Mouse (Mus musculus) kidney, postnatal 36 days (tissue): ENCODE measurements around the gene Slc26a11.

Experiments
- DNase-seq, 2 experiments: peaks; one replicate each; pipeline ENCODE4 v3.0.0; 2021 to 2022; ENCODE audit warnings: mixed read lengths in 2 of 2

Slc26a11 gene

DNA sequence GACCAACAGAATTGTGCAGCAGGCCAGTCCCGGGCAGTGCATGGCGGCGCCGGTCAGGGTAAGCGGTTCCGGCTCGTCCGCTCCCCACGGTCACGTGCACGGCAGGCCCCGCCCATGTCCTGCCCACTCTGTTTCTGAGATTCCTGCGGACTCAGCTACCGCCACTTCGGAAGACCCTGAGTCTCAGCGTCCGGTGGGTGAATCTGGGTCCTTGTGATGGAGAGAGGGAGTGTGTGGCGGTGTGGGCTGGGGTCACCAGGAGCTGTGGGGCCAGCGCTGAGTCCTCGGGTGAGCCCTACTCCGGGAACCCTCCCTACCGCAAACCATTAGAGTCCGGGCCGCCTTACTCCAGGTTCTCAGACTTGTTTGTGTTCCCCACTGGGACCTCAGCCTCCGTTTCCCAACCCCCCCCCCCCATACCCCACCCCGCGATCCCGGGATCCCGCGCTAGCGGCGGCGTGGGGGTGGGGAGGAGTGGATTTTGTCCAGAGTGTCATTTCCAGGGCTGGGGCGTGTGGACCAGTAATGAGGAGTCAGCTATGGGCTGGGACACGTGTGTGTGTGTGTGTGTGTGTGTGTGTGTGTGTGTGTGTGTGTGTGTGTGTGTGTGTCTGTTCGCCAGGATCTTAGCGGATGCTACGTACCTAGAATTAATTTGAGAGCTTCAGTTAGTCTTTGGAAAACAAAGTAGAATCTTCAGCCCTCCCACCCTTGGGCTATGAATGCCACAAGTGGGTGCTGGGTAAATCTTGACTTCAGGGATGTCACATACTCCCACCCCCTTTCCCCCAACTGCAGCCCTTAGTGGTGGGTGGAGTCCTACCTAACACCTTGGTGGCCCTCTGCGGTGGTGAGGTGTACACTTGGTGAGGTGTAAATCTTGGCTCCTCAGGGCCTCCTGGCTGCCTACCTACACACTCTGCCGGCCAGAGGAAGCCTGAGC is at the start of gene Slc26a11, which contains the start of gene Sgsh:
TSS of gene Slc26a11 (plus strand) at position 115 of the 943 bp plus-strand sequence.
TSS of gene Sgsh (minus strand) at position 94 of the 943 bp plus-strand sequence.
- DNase-seq = peak; percentile 94 to 98

DNA sequence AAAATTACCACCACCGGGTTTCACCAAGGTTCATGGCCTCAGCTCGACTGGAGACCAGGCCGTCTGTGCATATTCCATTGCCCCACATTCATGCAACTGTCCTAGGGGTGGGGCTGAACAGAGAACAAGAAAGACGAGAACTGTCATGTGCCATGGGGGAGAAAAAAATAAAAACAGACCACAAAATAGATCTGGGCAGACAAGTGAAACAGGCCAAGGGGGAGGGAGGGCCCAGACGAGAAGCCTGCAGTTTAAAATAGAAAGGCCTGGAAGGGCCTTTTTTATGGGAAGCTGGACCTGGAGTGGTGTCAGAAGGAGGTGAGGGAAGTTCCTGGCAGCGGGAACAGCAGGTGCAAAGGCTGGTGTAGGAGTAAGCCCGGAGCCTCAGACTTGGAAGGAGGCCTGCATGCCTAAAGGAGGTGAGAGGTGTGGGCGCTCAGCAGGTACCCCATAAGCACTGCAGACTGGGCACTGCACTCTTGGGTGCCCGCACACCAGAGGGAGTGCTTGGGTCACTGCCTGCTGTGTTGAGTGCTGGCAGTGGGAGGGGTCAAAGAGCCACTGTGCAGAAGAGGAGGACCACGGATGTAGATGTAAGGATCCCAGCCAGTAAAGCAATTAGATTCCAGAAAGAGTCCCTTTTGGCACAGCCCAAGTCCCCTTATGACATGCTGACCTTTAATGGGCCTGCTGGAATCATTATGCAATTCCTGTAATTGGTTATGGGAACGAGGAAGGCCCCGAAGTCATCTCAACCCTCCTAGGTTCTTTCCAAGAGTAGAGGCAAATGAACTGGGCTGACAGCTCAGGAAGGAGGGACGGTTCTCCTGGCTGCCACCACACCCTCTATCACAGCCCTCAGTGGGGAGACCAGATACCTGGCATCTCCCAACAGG is 48.3 kb upstream of the Slc26a11 start:
- peak; percentile 24 to 30 for DNase-seq

DNA sequence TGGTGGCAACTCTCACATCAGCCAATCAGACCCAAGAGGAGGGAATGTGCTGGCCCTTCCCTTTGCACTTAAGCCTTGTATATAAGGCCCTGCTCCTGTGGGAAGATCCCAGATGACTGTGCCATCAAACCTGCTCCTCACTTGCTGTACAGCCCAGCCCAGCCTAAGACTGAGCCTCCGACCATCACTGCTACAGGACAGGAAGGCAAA is 47.8 kb upstream of the Slc26a11 start, which contains the start of gene Card14:
TSS of gene Card14 (plus strand) at position 111 of the 210 bp plus-strand sequence.
- DNase-seq = no peak

- DNase-seq = no peak
These were observed 47.4 kb upstream of the Slc26a11 start for GRCm38 (mm10) chr11:119307916-119308315.

GRCm38 (mm10) chr11:119310621-119311020 is 44.7 kb upstream of the Slc26a11 start:
- no peak for DNase-seq

- peak; percentile 75 to 79 for DNase-seq
These were observed 41.0 kb upstream of the Slc26a11 start for GRCm38 (mm10) chr11:119314252-119314936.

GRCm38 (mm10) chr11:119316720-119317119 is 38.6 kb upstream of the Slc26a11 start:
- DNase-seq = no peak

- DNase-seq = no peak
These were observed 32.8 kb upstream of the Slc26a11 start for GRCm38 (mm10) chr11:119322521-119322920.

DNA sequence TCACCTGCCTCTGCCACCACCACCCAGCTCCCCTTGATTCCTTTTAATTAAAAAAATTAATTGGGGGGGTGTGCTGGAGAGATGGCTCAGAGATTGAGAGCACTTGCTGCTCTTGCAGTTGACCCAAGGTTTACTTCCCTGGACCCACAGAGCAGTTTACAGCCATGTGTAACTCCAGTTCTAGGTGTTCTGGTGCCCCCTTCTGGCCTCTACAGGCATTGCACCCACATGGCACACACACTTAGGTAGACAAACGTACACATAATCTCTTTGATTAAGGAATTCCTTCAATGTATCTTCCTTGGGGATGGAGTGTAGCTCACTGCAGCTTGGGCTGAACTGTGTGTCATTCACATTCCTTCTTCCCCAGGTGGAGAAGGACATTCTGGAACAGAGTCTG is 30.3 kb upstream of the Slc26a11 start:
- DNase-seq = peak in 1 of 2 experiments; percentile 29

GRCm38 (mm10) chr11:119330592-119330991 is 24.8 kb upstream of the Slc26a11 start:
- DNase-seq = no peak

- no peak for DNase-seq
These were observed 23.4 kb upstream of the Slc26a11 start for GRCm38 (mm10) chr11:119331970-119332369.

DNA sequence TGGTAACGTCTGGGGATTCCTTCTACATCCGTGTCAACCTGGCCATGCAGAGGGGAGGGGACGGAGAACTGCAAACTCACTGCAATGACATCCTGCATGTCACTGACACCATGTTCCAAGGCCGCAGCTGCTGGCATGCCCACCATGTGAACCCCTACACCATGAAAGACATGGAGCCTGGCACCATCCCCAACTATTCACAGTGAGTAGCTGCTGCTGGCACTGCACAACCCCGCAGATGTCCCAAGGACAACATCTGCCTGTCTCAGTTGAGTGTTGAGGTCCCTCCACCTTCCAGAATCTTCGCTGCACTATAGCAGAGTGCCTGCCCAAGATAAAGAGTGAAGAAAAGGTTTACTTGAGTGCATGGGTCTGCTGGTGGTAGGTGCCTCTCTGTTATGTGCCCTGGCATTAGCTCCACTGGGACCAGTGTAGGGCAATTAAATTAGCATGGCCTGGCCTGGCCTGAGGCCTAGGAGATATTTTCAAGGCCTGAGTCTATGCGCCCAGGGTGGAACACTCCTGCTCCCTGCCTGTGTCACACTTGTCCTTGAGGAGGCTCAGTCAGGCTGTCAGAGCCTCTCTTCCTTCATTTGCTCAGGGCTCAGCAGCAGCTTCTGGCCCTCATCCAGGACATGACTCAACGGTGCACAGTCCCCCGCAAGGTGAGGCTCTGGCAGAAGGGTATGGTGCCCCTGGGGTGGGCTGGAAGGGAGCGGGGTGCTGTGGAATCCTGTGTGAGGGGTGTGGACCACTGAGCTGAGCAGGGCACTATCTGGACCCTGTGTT is 16.9 kb upstream of the Slc26a11 start:
- DNase-seq = no peak

DNA sequence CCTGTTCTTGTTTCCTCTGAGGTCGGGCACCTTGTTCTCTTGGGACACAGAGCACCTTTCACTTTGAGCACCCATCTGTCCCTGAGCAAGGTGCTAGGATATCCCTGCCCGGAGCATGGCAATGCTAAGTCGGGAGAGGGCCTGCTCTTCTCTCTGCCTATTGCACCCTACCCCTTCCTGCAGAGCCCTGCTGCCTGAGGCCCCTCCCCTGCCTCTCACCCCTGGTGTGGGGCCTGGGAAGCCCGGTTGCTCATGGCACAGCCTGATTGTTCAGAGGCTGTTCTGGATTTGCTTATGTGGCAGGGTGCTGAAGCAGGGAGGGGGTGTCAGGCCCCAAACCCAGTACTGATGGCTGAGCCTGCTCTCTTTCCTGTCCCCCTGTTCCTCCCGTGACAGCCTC is 16.2 kb upstream of the Slc26a11 start:
- DNase-seq = no peak

- DNase-seq = peak; percentile 76 to 88
These were observed 15.7 kb upstream of the Slc26a11 start for GRCm38 (mm10) chr11:119339637-119340036.

DNA sequence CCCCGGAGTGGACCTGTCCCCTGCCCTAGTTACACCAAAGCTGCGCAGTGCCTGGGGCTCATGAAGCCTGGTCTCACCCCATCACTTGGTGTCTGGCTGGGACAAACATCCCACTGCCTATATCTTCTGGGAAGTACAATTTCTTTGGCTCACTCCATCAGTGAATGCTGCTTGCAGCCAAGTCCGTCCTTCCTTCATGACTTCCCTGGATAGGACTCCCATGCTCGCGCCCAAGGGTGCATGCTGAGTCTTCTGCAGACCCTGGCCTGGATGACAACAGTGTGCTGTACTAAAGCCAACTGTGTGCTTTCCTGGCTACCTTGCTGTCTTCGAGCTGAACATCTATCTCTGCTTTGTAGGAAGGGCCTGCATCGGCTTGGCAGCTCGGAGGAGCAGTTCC is 11.2 kb upstream of the Slc26a11 start:
- DNase-seq = no peak

DNA sequence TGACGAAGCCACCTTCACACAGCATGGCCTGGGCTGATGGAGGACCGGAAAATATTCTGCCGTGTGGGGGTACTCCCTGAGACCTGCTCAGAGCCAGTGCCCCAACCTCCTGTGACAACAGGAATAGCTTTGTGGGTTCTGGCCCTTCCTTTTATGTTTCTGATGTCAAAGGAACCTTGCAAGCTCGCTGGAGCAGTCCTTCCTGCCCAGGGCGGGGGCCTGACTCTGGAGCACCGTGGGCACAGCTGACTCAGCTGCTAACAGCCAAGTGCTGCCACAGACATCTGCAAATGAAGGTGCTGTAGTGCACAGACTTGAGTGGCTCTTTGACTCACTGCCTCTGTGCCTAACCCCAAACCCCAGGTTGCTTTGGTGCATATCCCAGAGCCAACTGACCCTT is 10.5 kb upstream of the Slc26a11 start:
- DNase-seq = no peak

- no peak for DNase-seq
These were observed 8.2 kb upstream of the Slc26a11 start for GRCm38 (mm10) chr11:119347125-119347524.

DNA sequence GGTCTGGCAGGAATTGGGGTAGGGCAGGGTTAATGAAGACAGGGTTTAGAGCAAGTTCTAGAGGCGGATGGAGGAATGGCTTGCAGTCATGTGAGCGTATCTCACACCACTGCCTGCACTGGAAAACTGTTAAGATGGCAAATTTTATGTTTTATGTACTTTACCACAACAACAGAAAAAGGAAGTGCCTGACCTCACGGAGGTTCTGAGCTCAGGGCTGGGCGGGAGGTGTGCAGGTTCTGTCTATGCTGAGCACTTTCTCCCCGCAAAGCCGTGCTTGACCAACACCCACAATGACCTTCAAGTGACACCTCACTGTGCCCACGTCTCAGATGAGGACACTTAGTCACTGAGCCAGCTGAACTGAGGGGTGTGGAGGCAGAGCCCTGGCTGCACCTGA is 3.2 kb upstream of the Slc26a11 start:
- DNase-seq = no peak

DNA sequence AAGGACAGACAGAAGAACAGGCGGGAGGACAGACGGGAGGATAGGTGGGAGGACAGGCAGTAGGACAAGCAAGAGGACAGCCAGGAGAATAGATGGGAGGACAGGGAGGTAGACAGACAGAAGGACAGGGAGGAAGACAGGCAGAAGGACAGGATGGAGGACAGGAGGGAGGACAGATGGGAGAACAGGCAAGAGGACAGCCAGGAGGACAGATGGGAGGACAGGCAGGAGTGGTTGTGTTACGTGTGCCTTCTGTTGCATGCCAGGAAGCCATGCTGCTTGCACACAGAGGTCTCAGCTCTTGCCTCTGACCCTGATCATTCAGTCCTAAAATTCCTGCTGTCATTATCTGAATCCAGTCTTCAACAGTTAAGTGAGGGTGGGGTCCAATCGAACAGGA is 1.4 kb upstream of the Slc26a11 start:
- no peak for DNase-seq

- peak; percentile 51 to 74 for DNase-seq
These were observed 437 bp upstream of the Slc26a11 start for GRCm38 (mm10) chr11:119354798-119355442.

GRCm38 (mm10) chr11:119359089-119359488 is 3.7 kb downstream of the Slc26a11 start:
- DNase-seq = no peak
